Mouse (Mus musculus): ENCODE measurements around the gene Prkx.

DNA sequence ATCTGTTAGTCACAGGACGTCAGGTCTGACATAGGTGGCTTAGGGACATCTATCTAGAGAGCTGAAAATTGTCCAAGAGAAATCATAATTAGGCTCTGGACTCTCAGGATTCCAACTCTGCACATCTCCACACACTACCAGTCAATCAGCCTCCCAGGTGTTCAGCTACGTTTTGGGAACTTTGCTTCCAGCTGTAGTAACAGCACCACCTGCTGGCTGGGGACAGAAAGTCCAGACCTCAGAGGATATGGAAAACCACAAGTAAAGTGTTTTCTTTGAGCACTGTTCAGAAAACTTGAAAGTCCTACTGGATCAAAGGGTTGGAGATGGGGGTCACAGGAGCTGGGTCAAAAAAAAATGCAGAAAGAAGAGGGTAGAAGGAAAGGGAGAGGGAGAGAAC, 12.5 kb upstream of the Prkx start:
- TF ChIP-seq CTCF (IDR thresholded peaks at IDR 0.05; ENCODE audit: low read depth) (peak; percentile 71), EP300 (IDR thresholded peaks at IDR 0.05; ENCODE audit: low read depth) (no peak)

All from liver, postnatal 0 days (tissue).